Mouse (Mus musculus) erythroblast, embryonic 14.5 days (primary cell): ENCODE measurements around the gene Aagab.

Experiments used
- GATA1 ChIP-seq: IDR thresholded peaks from 2 replicates; pipeline ENCODE4 v1.6.1; 2012; ENCODE audit warnings: low read length, inconsistent platforms, mixed read lengths
- TAL1 ChIP-seq: IDR thresholded peaks from 3 replicates; pipeline ENCODE4 v1.6.1; 2012; ENCODE audit warnings: low read length, inconsistent platforms, mixed read lengths

- TF ChIP-seq GATA1 (no peak), TAL1 (no peak)
Observed at GRCm38 (mm10) chr9:63650905-63651304, 48.4 kb downstream of the Aagab start.
